Mouse (Mus musculus) cerebellum, adult 2 months (tissue): ENCODE results near the gene Ispd. TPM values are rescaled to one million over a fixed set of nuclear protein-coding genes. Genes with fewer than 3 reads are reported as not detected.

Source experiments
- DNase-seq, 2 experiments: peaks; one replicate each; pipeline ENCODE4 v3.0.0; 2021
- H3K27ac ChIP-seq: fragments of 200-500 bp; 2 replicates; pipeline ENCODE4 v1.5.1; 2012; ENCODE audit warnings: low read length, control low read depth, inconsistent platforms; ENCODE audit not compliant: insufficient read depth
- H3K27me3 ChIP-seq: fragments of 200-500 bp; 2 replicates; pipeline ENCODE4 v1.6.1; 2012; ENCODE audit warnings: inconsistent platforms, mild to moderate bottlenecking, low read length, moderate library complexity; ENCODE audit not compliant: control insufficient read depth, insufficient read depth
- H3K4me1 ChIP-seq: fragments of 200-500 bp; 2 replicates; pipeline ENCODE4 v1.6.1; 2011; ENCODE audit warnings: low read length; ENCODE audit not compliant: control insufficient read depth, insufficient read depth
- H3K4me3 ChIP-seq: fragments of 200-500 bp; replicated peaks from 2 replicates; pipeline ENCODE3; 2011; ENCODE audit warnings: mild to moderate bottlenecking, low read depth, low read length, control low read depth; ENCODE audit not compliant: insufficient read depth
- CTCF ChIP-seq: fragments of 200-500 bp; IDR thresholded peaks from 2 replicates; pipeline ENCODE4 v1.5.1; 2011; ENCODE audit warnings: low read depth, mild to moderate bottlenecking, control low read depth, low read length, moderate library complexity, borderline replicate concordance; ENCODE audit not compliant: insufficient read depth
- POLR2A ChIP-seq: fragments of 200-500 bp; IDR thresholded peaks from 2 replicates; pipeline ENCODE4 v1.6.1; 2011; ENCODE audit warnings: low read length, control low read depth, borderline replicate concordance; ENCODE audit not compliant: insufficient read depth
- WGBS: fragments of 180-500 bp; shearing (Covaris S2); methylation state at CpG from one replicate; pipeline ENCODE4 v1.1.7; 2018; 5-methylcytosine and 5-hydroxymethylcytosine counted together
- polyA plus RNA-seq: library from polyadenylated mRNA; depleted of rRNA; stranded (reverse); fragments of >200 nt; gene quantifications from 2 replicates; pipeline ENCODE4 v1.2.3, GENCODE M21; 2012

The Ispd gene
- polyA plus RNA-seq, 1 experiment, result 6.6 TPM

- WGBS, result 85% methylated on average over 2 of the region's 2 CpGs
- TF ChIP-seq CTCF (no peak), POLR2A (no peak)
These were observed 337.2 kb downstream of the Ispd start for GRCm38 (mm10) chr12:36718417-36718816.

GRCm38 (mm10) chr12:36719074-36719473, 337.8 kb downstream of the Ispd start:
- WGBS, result 64% methylated on average over 3 of the region's 3 CpGs
- no peak overlapping the region for H3K4me3 ChIP-seq
- H3K4me1 ChIP-seq, result no peaks in the 10 kb centered on the region
- no peak for TF ChIP-seq CTCF
- no peak for TF ChIP-seq POLR2A
- DNase-seq, result no peak
- H3K27me3 ChIP-seq, result no peaks in the 10 kb centered on the region
- H3K27ac ChIP-seq, result no peak overlapping the region

More at GRCm38 (mm10) chr12:36718417-36718816, 337.2 kb downstream of the Ispd start:
- Histone ChIP-seq H3K27me3 (no peaks in the 10 kb centered on the region), H3K4me1 (no peaks in the 10 kb centered on the region), H3K4me3 (no peak overlapping the region), H3K27ac (no peak overlapping the region)
- no peak for DNase-seq

GRCm38 (mm10) chr12:36720779-36721178, 339.5 kb downstream of the Ispd start:
- Histone ChIP-seq H3K27ac (no peak overlapping the region), H3K4me1 (no peaks in the 10 kb centered on the region), H3K27me3 (no peaks in the 10 kb centered on the region), H3K4me3 (no peak overlapping the region)
- no peak for DNase-seq
- 69% methylated on average over 3 of the region's 3 CpGs for WGBS
- TF ChIP-seq POLR2A (no peak), CTCF (no peak)

- H3K4me1 ChIP-seq, result no peaks in the 10 kb centered on the region
- no peaks in the 10 kb centered on the region for H3K27me3 ChIP-seq
- TF ChIP-seq POLR2A (no peak), CTCF (no peak)
- H3K4me3 ChIP-seq, result no peak overlapping the region
- DNase-seq, result no peak
- no peak overlapping the region for H3K27ac ChIP-seq
- 15% methylated on average over 6 of the region's 6 CpGs for WGBS
These were observed 340.0 kb downstream of the Ispd start for GRCm38 (mm10) chr12:36721223-36721622.

GRCm38 (mm10) chr12:36722754-36723153, 341.5 kb downstream of the Ispd start:
- no peak for TF ChIP-seq CTCF
- TF ChIP-seq POLR2A, result no peak
- WGBS, result 71% methylated on average over 6 of the region's 6 CpGs

GRCm38 (mm10) chr12:36723302-36723701, 342.1 kb downstream of the Ispd start:
- WGBS, result 52% methylated on average over 3 of the region's 3 CpGs
- H3K27ac ChIP-seq, result no peak overlapping the region
- no peak for DNase-seq
- H3K4me3 ChIP-seq, result no peak overlapping the region
- TF ChIP-seq POLR2A (no peak), CTCF (no peak)
- no peaks in the 10 kb centered on the region for H3K27me3 ChIP-seq
- no peaks in the 10 kb centered on the region for H3K4me1 ChIP-seq

More at GRCm38 (mm10) chr12:36722754-36723153, 341.5 kb downstream of the Ispd start:
- Histone ChIP-seq H3K27ac (no peak overlapping the region), H3K27me3 (no peaks in the 10 kb centered on the region), H3K4me1 (no peaks in the 10 kb centered on the region), H3K4me3 (no peak overlapping the region)
- DNase-seq, result no peak

GRCm38 (mm10) chr12:36724297-36724696, 343.0 kb downstream of the Ispd start:
- no peak for DNase-seq
- WGBS, result 67% methylated on average over 4 of the region's 4 CpGs
- H3K27ac ChIP-seq, result no peak overlapping the region

GRCm38 (mm10) chr12:36725250-36725649, 344.0 kb downstream of the Ispd start:
- Histone ChIP-seq H3K27ac (no peak overlapping the region), H3K4me3 (no peak overlapping the region), H3K27me3 (no peaks in the 10 kb centered on the region), H3K4me1 (no peaks in the 10 kb centered on the region)
- TF ChIP-seq POLR2A, result no peak
- no peak for TF ChIP-seq CTCF
- 86% methylated on average over 3 of the region's 3 CpGs for WGBS
- DNase-seq, result no peak

More at GRCm38 (mm10) chr12:36724297-36724696, 343.0 kb downstream of the Ispd start:
- TF ChIP-seq POLR2A (no peak), CTCF (no peak)
- Histone ChIP-seq H3K4me3 (no peak overlapping the region), H3K4me1 (no peaks in the 10 kb centered on the region), H3K27me3 (no peaks in the 10 kb centered on the region)
